Mouse (Mus musculus) hindbrain, postnatal 0 days (tissue): Measurements from ENCODE around the gene Abhd14a. TPM values are rescaled to one million over a fixed set of nuclear protein-coding genes. Genes with fewer than 3 reads are reported as not detected.
A peak's percentile ranks its signal among the peaks of the same experiment; 100 is the strongest.

Source experiments
- ATAC-seq: fragments of 200-750 bp; cut with Nextera tagmentation; 2 replicates; pipeline ENCODE4 v1.8.0; 2017; ENCODE audit warnings: mild to moderate bottlenecking, moderate TSS enrichment, moderate library complexity
- DNase-seq: peaks from one replicate; pipeline ENCODE4 v3.0.0-alpha.2; 2015; ENCODE audit warnings: low spot score
- H3K27ac ChIP-seq: fragments of 300-500 bp; sonication (generic); 2 replicates; pipeline ENCODE4 v1.5.1; 2014; ENCODE audit warnings: mild to moderate bottlenecking
- H3K27me3 ChIP-seq: fragments of 300-500 bp; sonication (generic); 2 replicates; pipeline ENCODE4 v1.6.1; 2014; ENCODE audit warnings: low read length, mixed read lengths; ENCODE audit not compliant: insufficient read depth
- H3K36me3 ChIP-seq: fragments of 300-500 bp; sonication (generic); 2 replicates; pipeline ENCODE4 v1.6.1; 2014; ENCODE audit warnings: low read length, mixed read lengths; ENCODE audit not compliant: insufficient read depth
- H3K4me1 ChIP-seq: fragments of 300-500 bp; sonication (generic); 2 replicates; pipeline ENCODE4 v1.6.1; 2014; ENCODE audit warnings: antibody characterized with exemption, low read length, mixed read lengths; ENCODE audit not compliant: insufficient read depth
- H3K4me2 ChIP-seq: fragments of 300-500 bp; sonication (generic); 2 replicates; pipeline ENCODE4 v1.6.1; 2014; ENCODE audit warnings: low read depth, mild to moderate bottlenecking, low read length, moderate library complexity, mixed read lengths
- H3K4me3 ChIP-seq: fragments of 300-500 bp; sonication (generic); 2 replicates; pipeline ENCODE4 v1.5.1; 2014; ENCODE audit warnings: low read length
- H3K9ac ChIP-seq: fragments of 300-500 bp; sonication (generic); replicated peaks from 2 replicates; pipeline ENCODE4 v1.6.1; 2014; ENCODE audit warnings: mild to moderate bottlenecking, low read length, moderate library complexity, mixed read lengths
- H3K9me3 ChIP-seq: fragments of 300-500 bp; sonication (generic); 2 replicates; pipeline ENCODE4 v1.6.1; 2016; ENCODE audit warnings: low read length, mixed read lengths
- CTCF ChIP-seq: IDR thresholded peaks from 2 replicates; pipeline ENCODE4 v1.5.1; 2016; ENCODE audit warnings: antibody characterized with exemption, control low read depth, low read depth
- WGBS: fragments of 180-500 bp; shearing (Covaris S2); extraction: QIAGEN DNeasy Blood & Tissue Kit; methylation state at CpG from one replicate; pipeline ENCODE4 v1.1.7; 2014; 5-methylcytosine and 5-hydroxymethylcytosine counted together
- polyA plus RNA-seq: library from polyadenylated mRNA; unstranded; fragments of >200 nt; fragmentation: Nextera tagmentation; extraction: Ambion mirVana; gene quantifications from 2 replicates; pipeline ENCODE4 v1.2.1, GENCODE M21; 2015
- total RNA-seq: library from RNA; depleted of rRNA; stranded (reverse); fragments of >200 nt; gene quantifications from 2 replicates; pipeline ENCODE4 v1.2.3, GENCODE M21; 2014

Gene Abhd14a
- total and polyA plus RNA-seq, 2 experiments from 2014 or later: 62.1 to 66.8 TPM

DNA sequence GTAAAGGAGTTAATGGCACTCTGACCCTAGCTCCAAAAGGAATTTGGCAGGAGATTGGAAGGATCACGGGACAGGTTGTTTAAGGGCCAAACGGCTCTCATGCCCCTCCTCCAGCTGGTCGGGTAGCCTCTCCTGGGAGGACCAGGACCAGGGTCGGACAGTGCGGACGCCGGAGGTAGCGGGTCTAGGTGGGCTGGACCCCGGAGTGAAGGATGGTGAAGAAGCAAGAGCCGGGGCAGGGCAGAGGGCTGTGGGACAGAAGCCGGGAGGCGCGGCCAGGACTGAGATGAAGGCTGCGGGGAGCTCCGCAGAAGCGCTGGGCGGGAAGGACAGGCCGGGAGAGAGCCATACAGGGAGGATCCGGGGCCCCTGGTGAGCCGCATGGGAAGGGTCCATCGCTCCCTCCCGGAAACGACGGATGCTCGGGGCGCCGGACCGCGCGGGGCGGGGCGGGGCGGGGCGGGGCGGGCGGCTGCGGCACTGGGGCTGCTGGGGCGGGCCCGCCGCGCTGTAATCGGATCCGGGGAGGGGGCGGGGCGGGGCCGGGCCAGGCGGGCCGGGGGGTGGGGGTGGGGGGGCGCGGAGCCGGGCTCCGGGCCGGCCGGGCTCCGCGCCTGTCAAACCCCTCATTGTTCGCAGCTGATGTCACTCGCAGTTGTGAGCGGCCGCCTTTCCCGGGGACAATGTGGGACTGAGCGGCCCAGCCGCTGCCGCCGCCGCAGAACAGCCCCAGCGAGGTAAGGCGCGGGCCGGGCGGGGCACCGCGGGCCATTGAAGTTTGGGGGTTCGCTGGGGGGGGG is 6.0 kb upstream of the Abhd14a start, which contains the start of gene Pcbp4:
TSS of gene Pcbp4 (plus strand) at position 21 of the 800 bp plus-strand sequence.
- TF ChIP-seq CTCF: no peak
- peak; percentile 73 for DNase-seq
- ATAC-seq: peak; percentile 74
- Histone ChIP-seq H3K4me1 (peaks cover 35% of the 10 kb centered on the region), H3K9me3 (no peaks in the 10 kb centered on the region), H3K36me3 (no peaks in the 10 kb centered on the region), H3K27me3 (no peaks in the 10 kb centered on the region), H3K4me2 (peak within 1 kb of the TSS; percentile 92), H3K4me3 (peak within 1 kb of the TSS; percentile 70), H3K27ac (peak within 1 kb of the TSS; percentile 94), H3K9ac (peak within 1 kb of the TSS; percentile 85)
- 1% methylated on average over 45 of the region's 74 CpGs for WGBS

DNA sequence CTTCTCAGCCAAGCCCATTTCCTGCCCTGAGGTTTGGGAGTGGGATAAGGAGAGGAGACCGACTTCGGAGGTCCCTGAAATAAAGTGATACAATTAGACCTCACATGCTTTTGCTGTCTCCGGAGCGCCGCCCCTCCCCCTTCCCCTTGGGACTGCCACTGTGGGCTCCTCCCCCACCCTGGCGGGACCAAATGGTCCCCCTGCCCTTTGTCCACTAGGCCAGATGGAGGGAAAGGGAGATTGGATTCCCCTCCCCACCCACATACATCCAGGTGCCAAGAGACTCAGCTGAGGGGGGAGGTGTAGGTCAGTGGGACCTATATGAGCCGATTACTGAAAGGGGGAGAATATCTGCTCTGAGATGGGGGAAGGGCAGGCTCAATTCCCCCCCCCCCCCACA is 5.3 kb upstream of the Abhd14a start:
- peak overlapping the region; percentile 94 for H3K27ac ChIP-seq
- peak overlapping the region; percentile 70 for H3K4me3 ChIP-seq
- no peak for TF ChIP-seq CTCF
- H3K4me2 ChIP-seq: peak overlapping the region; percentile 92
- no peaks in the 10 kb centered on the region for H3K36me3 ChIP-seq
- WGBS: 0% methylated on average over 7 of the region's 7 CpGs
- ATAC-seq (peak; percentile 0; the same call in 1 of the 2 replicates), DNase-seq (peak; percentile 55)
- peaks cover 34% of the 10 kb centered on the region for H3K4me1 ChIP-seq
- no peaks in the 10 kb centered on the region for H3K27me3 ChIP-seq
- H3K9ac ChIP-seq: peak overlapping the region; percentile 85; the same call in 1 of the 2 replicates
- no peaks in the 10 kb centered on the region for H3K9me3 ChIP-seq

DNA sequence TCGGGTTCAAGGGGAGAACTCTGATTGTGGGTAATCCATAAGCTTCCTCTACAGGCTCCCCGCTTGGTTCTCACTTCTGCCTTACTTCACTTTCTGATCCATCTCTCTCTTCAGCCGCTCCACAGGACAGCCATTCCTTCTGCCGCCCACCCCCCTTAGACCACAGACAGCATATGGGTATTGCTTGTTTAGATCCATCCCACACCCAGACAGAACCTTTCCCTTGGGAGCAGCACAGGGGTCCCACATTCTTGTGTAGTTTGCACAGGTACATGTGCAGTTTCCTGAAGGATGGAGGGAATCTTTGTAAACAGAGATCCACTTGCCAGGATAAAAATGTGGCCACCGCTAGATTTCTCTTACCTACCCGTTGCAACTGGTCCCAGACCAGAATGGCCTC is 4.9 kb upstream of the Abhd14a start:
- no peaks in the 10 kb centered on the region for H3K27me3 ChIP-seq
- H3K9ac ChIP-seq: no peak overlapping the region
- DNase-seq (no peak), ATAC-seq (no peak)
- H3K4me2 ChIP-seq: peak overlapping the region; percentile 92
- H3K9me3 ChIP-seq: no peaks in the 10 kb centered on the region
- H3K27ac ChIP-seq: peak overlapping the region; percentile 94; the same call in 1 of the 2 replicates
- peaks cover 33% of the 10 kb centered on the region for H3K4me1 ChIP-seq
- 32% methylated on average over 6 of the region's 6 CpGs for WGBS
- no peak for TF ChIP-seq CTCF
- H3K4me3 ChIP-seq: no peak overlapping the region
- no peaks in the 10 kb centered on the region for H3K36me3 ChIP-seq

- DNase-seq (no peak), ATAC-seq (no peak)
- Histone ChIP-seq H3K4me2 (no peak overlapping the region), H3K9me3 (no peaks in the 10 kb centered on the region), H3K27ac (no peak overlapping the region), H3K36me3 (no peaks in the 10 kb centered on the region), H3K4me3 (no peak overlapping the region), H3K27me3 (no peaks in the 10 kb centered on the region), H3K9ac (no peak overlapping the region), H3K4me1 (peaks cover 30% of the 10 kb centered on the region)
- WGBS: 79% methylated on average over 2 of the region's 2 CpGs
- no peak for TF ChIP-seq CTCF
Observed at GRCm38 (mm10) chr9:106451899-106452298, 4.4 kb upstream of the Abhd14a start.

GRCm38 (mm10) chr9:106451298-106451697 is 3.8 kb upstream of the Abhd14a start:
- H3K4me2 ChIP-seq: no peak overlapping the region
- TF ChIP-seq CTCF: no peak
- no peaks in the 10 kb centered on the region for H3K9me3 ChIP-seq
- H3K4me3 ChIP-seq: no peak overlapping the region
- no peaks in the 10 kb centered on the region for H3K27me3 ChIP-seq
- ATAC-seq (no peak), DNase-seq (no peak)
- WGBS: 71% methylated on average over 11 of the region's 11 CpGs
- H3K9ac ChIP-seq: no peak overlapping the region
- H3K36me3 ChIP-seq: no peaks in the 10 kb centered on the region
- H3K27ac ChIP-seq: no peak overlapping the region
- peaks cover 26% of the 10 kb centered on the region for H3K4me1 ChIP-seq

GRCm38 (mm10) chr9:106450661-106451060 is 3.2 kb upstream of the Abhd14a start:
- TF ChIP-seq CTCF: no peak
- DNase-seq: peak; percentile 51
- Histone ChIP-seq H3K9me3 (no peaks in the 10 kb centered on the region), H3K27me3 (no peaks in the 10 kb centered on the region), H3K36me3 (no peaks in the 10 kb centered on the region), H3K4me1 (peaks cover 20% of the 10 kb centered on the region), H3K9ac (no peak overlapping the region), H3K4me3 (no peak overlapping the region), H3K4me2 (no peak overlapping the region), H3K27ac (no peak overlapping the region)
- no peak for ATAC-seq
- 31% methylated on average over 9 of the region's 9 CpGs for WGBS

GRCm38 (mm10) chr9:106449947-106450346 is 2.5 kb upstream of the Abhd14a start:
- 83% methylated on average over 8 of the region's 8 CpGs for WGBS
- Histone ChIP-seq H3K9me3 (no peaks in the 10 kb centered on the region), H3K36me3 (no peaks in the 10 kb centered on the region), H3K27ac (no peak overlapping the region), H3K4me1 (peaks cover 17% of the 10 kb centered on the region), H3K27me3 (no peaks in the 10 kb centered on the region), H3K4me2 (no peak overlapping the region), H3K4me3 (no peak overlapping the region), H3K9ac (no peak overlapping the region)
- no peak for TF ChIP-seq CTCF
- DNase-seq: no peak
- no peak for ATAC-seq
